Mouse (Mus musculus) effector memory CD4-positive, alpha-beta T cell, adult 5 months (primary cell): ENCODE measurements around the gene Ncoa4. TPM values are rescaled to one million over a fixed set of nuclear protein-coding genes. Genes with fewer than 3 reads are reported as not detected.

Source experiments
- polyA plus RNA-seq: library from polyadenylated mRNA; unstranded; fragments of 100-300 nt; shearing (Covaris generic); gene quantifications from one replicate; pipeline ENCODE4 v1.2.1, GENCODE M21; 2017

The Ncoa4 gene
- 57.4 TPM for polyA plus RNA-seq

DNA sequence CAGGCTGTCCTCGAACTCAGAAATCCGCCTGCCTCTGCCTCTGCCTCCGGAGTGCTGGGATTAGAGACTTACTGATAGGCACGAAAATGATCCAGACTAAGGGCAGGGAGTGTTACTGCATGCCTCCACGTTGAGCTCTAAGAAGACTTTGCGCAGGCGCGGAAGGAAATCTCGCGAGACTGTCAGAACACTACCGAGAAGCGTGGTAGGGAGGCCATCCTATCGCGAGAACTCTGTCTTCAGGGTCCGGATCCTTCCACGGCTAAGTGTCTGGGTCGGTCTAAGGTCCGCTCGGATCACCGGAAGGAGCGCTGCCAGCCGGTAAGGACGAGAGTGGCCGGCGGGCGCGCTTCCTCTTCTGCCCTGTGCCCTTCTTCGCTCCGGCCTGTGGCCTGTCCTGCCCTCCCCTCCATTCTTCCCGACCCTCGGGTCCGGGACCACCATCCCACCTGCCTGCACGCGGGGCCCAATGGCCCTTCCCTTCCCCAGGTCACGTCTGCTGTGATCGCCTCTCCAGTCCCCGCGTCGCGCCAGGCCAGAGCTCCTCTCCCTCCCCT lies at the start of gene Ncoa4:
TSS of gene Ncoa4 (plus strand) at position 176 of the 557 bp plus-strand sequence.

DNA sequence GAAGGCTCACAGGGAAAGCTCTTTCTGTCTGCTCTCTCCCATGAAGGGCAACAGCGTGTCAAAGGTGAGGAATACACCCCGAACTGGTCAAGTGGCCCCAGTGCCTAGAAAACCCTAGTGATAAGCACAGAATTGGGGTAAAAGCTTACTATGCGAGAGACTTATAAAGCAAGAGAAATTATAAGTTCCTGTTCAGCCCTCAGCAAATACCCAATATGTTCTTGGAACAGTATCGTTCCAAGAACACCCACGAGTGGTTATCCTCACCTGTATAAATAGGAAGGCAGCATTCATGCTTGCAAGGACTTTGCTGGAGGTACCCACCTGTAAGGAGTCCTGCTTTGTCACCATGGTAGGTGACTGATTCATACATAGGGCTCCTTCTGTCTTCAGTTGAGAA lies 17.9 kb upstream of the Ncoa4 start, which contains the start of gene Msmb:
TSS of gene Msmb (plus strand) at position 301 of the 400 bp plus-strand sequence.

DNA sequence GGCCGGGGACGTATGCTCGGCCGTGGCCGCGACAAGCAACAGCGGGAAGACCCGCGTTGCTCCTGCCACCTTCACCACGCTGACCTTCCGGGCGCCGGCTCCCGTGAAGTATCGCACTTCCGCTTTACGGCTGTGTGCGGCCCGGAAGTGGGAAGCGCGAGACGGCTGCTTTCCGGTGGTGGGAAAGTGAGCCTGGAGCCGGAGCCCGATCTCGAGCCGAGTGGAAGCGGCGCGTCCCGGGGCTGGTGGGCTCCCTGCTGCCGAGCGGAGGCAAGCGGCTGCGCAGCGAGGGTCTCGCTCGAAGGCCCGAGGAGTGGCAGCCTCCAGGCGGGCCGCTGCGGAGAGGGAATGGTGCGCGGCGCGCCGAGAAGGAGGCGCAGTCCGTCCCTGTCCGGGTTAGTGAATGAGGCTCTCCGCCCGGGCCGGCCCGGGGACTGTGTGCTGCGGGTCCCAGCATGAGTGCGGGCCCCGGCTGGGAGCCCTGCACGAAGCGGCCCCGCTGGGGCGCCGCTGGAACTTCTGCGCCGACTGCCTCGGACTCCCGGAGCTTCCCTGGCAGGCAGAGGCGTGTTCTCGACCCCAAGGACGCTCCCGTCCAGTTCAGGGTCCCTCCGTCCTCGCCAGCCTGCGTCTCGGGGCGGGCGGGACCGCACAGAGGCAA lies 42.3 kb downstream of the Ncoa4 start, which contains the start of the genes Timm23 and Parg:
TSS of gene Timm23 (minus strand) at position 108 of the 661 bp plus-strand sequence.
TSS of gene Parg (plus strand) at position 159 of the 661 bp plus-strand sequence.

Other genes with a start within 250 kb of the Ncoa4 start
- gene Galnt15, start 130.9 kb upstream of the Ncoa4 start, polyA plus RNA-seq: not detected
- gene Oxnad1, start 74.5 kb upstream of the Ncoa4 start, polyA plus RNA-seq: 14.2 TPM
- gene Dph3, start 74.1 kb upstream of the Ncoa4 start, polyA plus RNA-seq: 124 TPM
- gene Msmb, start 17.8 kb upstream of the Ncoa4 start, polyA plus RNA-seq: not detected
- gene Timm23, start 42.0 kb downstream of the Ncoa4 start, polyA plus RNA-seq: 134 TPM
- gene Parg, start 42.1 kb downstream of the Ncoa4 start, polyA plus RNA-seq: 65.0 TPM
- 0.37 TPM for gene Ogdhl, start 162.2 kb downstream of the Ncoa4 start, polyA plus RNA-seq
- not detected for gene 1700024G13Rik, start 228.5 kb downstream of the Ncoa4 start, polyA plus RNA-seq